Mouse (Mus musculus): ENCODE data around the gene Irs1. TPM values are rescaled to one million over a fixed set of nuclear protein-coding genes. Genes with fewer than 3 reads are reported as not detected.

The Irs1 gene
- polyA plus RNA-seq, 1 experiment from 2014 or later = 7.9 TPM

- 89% methylated on average over 5 of the region's 5 CpGs for WGBS
- no peak overlapping the region for H3K27ac ChIP-seq (ENCODE audit: low read length)
- H3K4me3 ChIP-seq (ENCODE audit: low read depth, low read length) = no peak overlapping the region
- H3K4me1 ChIP-seq (ENCODE audit: control insufficient read depth, insufficient read depth, low read length) = no peaks in the 10 kb centered on the region
- no peak for ATAC-seq
- H3K36me3 ChIP-seq (ENCODE audit: control insufficient read depth, insufficient read depth, low read length) = no peaks in the 10 kb centered on the region
- no peak overlapping the region for H3K9ac ChIP-seq (ENCODE audit: low read depth, low read length)
- no peak overlapping the region for H3K4me2 ChIP-seq (ENCODE audit: low read length)
- no peaks in the 10 kb centered on the region for H3K9me3 ChIP-seq (replicated peaks; ENCODE audit: control insufficient read depth, low read length, poor library complexity, severe bottlenecking)
- H3K27me3 ChIP-seq (ENCODE audit: control insufficient read depth, insufficient read depth, low read depth, low read length) = no peaks in the 10 kb centered on the region
These were observed 68.0 kb downstream of the Irs1 start for GRCm38 (mm10) chr1:82223042-82223795.

DNA sequence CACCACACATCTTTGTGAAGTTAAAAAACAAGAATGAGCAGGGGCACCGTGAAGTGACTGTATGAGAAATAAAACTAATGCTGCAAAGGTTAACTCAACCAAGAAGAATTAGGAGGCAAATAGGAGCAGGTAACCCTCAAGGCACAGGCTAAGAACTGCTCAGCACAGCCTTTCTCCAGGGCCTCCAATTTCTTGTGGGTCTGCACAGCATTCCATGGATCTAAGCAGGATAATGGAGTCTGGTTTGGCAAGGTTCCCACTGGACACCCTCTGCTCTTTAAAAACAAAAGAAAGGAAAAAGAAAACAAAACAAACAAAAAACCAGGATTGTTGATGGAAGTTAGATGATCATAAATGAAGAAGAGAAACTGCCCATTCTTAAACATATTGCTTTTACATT lies 69.8 kb downstream of the Irs1 start:
- H3K9ac ChIP-seq (ENCODE audit: low read depth, low read length) = no peak overlapping the region
- no peak overlapping the region for H3K4me3 ChIP-seq (ENCODE audit: low read depth, low read length)
- no peaks in the 10 kb centered on the region for H3K36me3 ChIP-seq (ENCODE audit: control insufficient read depth, insufficient read depth, low read length)
- H3K9me3 ChIP-seq (replicated peaks; ENCODE audit: control insufficient read depth, low read length, poor library complexity, severe bottlenecking) = no peaks in the 10 kb centered on the region
- no peak for ATAC-seq
- no peaks in the 10 kb centered on the region for H3K4me1 ChIP-seq (ENCODE audit: control insufficient read depth, insufficient read depth, low read length)
- 69% methylated on average over 1 of the region's 1 CpGs for WGBS
- H3K27me3 ChIP-seq (ENCODE audit: control insufficient read depth, insufficient read depth, low read depth, low read length) = no peaks in the 10 kb centered on the region
- no peak overlapping the region for H3K27ac ChIP-seq (ENCODE audit: low read length)
- H3K4me2 ChIP-seq (ENCODE audit: low read length) = no peak overlapping the region

GRCm38 (mm10) chr1:82220673-82221396 lies 70.4 kb downstream of the Irs1 start:
- no peak for ATAC-seq
- H3K9me3 ChIP-seq (replicated peaks; ENCODE audit: control insufficient read depth, low read length, poor library complexity, severe bottlenecking) = no peaks in the 10 kb centered on the region
- H3K4me2 ChIP-seq (ENCODE audit: low read length) = no peak overlapping the region
- 33% methylated on average over 12 of the region's 12 CpGs for WGBS
- no peak overlapping the region for H3K9ac ChIP-seq (ENCODE audit: low read depth, low read length)
- H3K27me3 ChIP-seq (ENCODE audit: control insufficient read depth, insufficient read depth, low read depth, low read length) = no peaks in the 10 kb centered on the region
- no peaks in the 10 kb centered on the region for H3K4me1 ChIP-seq (ENCODE audit: control insufficient read depth, insufficient read depth, low read length)
- no peaks in the 10 kb centered on the region for H3K36me3 ChIP-seq (ENCODE audit: control insufficient read depth, insufficient read depth, low read length)
- no peak overlapping the region for H3K27ac ChIP-seq (ENCODE audit: low read length)
- H3K4me3 ChIP-seq (ENCODE audit: low read depth, low read length) = no peak overlapping the region

- Histone ChIP-seq H3K9me3 (replicated peaks; ENCODE audit: control insufficient read depth, low read length, poor library complexity, severe bottlenecking) (no peaks in the 10 kb centered on the region), H3K36me3 (ENCODE audit: control insufficient read depth, insufficient read depth, low read length) (no peaks in the 10 kb centered on the region), H3K27ac (ENCODE audit: low read length) (no peak overlapping the region), H3K4me3 (ENCODE audit: low read depth, low read length) (no peak overlapping the region), H3K4me1 (ENCODE audit: control insufficient read depth, insufficient read depth, low read length) (no peaks in the 10 kb centered on the region), H3K27me3 (ENCODE audit: control insufficient read depth, insufficient read depth, low read depth, low read length) (no peaks in the 10 kb centered on the region), H3K9ac (ENCODE audit: low read depth, low read length) (no peak overlapping the region), H3K4me2 (ENCODE audit: low read length) (no peak overlapping the region)
- ATAC-seq = no peak
- WGBS = 91% methylated on average over 5 of the region's 5 CpGs
These were observed 83.7 kb downstream of the Irs1 start for GRCm38 (mm10) chr1:82207511-82207910.

- Histone ChIP-seq H3K4me1 (ENCODE audit: control insufficient read depth, insufficient read depth, low read length) (peaks cover 4% of the 10 kb centered on the region; the same call in 1 of the 2 replicates), H3K27me3 (ENCODE audit: control insufficient read depth, insufficient read depth, low read depth, low read length) (no peaks in the 10 kb centered on the region), H3K4me2 (ENCODE audit: low read length) (no peak overlapping the region), H3K9me3 (replicated peaks; ENCODE audit: control insufficient read depth, low read length, poor library complexity, severe bottlenecking) (no peaks in the 10 kb centered on the region), H3K9ac (ENCODE audit: low read depth, low read length) (no peak overlapping the region), H3K4me3 (ENCODE audit: low read depth, low read length) (no peak overlapping the region), H3K36me3 (ENCODE audit: control insufficient read depth, insufficient read depth, low read length) (no peaks in the 10 kb centered on the region), H3K27ac (ENCODE audit: low read length) (no peak overlapping the region)
- 92% methylated on average over 7 of the region's 7 CpGs for WGBS
- ATAC-seq = no peak
These were observed 90.6 kb downstream of the Irs1 start for GRCm38 (mm10) chr1:82200636-82201035.

GRCm38 (mm10) chr1:82199918-82200317 lies 91.3 kb downstream of the Irs1 start:
- Histone ChIP-seq H3K9ac (ENCODE audit: low read depth, low read length) (no peak overlapping the region), H3K36me3 (ENCODE audit: control insufficient read depth, insufficient read depth, low read length) (no peaks in the 10 kb centered on the region), H3K4me1 (ENCODE audit: control insufficient read depth, insufficient read depth, low read length) (peaks cover 4% of the 10 kb centered on the region; the same call in 1 of the 2 replicates), H3K27me3 (ENCODE audit: control insufficient read depth, insufficient read depth, low read depth, low read length) (no peaks in the 10 kb centered on the region), H3K4me3 (ENCODE audit: low read depth, low read length) (no peak overlapping the region), H3K27ac (ENCODE audit: low read length) (no peak overlapping the region), H3K4me2 (ENCODE audit: low read length) (no peak overlapping the region), H3K9me3 (replicated peaks; ENCODE audit: control insufficient read depth, low read length, poor library complexity, severe bottlenecking) (no peaks in the 10 kb centered on the region)
- 0 out of 2 replicates have a peak, but pooled peaks have one; percentile 45 for ATAC-seq
- 17% methylated on average over 1 of the region's 1 CpGs for WGBS

- Histone ChIP-seq H3K27me3 (ENCODE audit: control insufficient read depth, insufficient read depth, low read depth, low read length) (no peaks in the 10 kb centered on the region), H3K9ac (ENCODE audit: low read depth, low read length) (no peak overlapping the region), H3K9me3 (replicated peaks; ENCODE audit: control insufficient read depth, low read length, poor library complexity, severe bottlenecking) (no peaks in the 10 kb centered on the region), H3K4me1 (ENCODE audit: control insufficient read depth, insufficient read depth, low read length) (no peaks in the 10 kb centered on the region), H3K4me2 (ENCODE audit: low read length) (no peak overlapping the region), H3K36me3 (ENCODE audit: control insufficient read depth, insufficient read depth, low read length) (no peaks in the 10 kb centered on the region), H3K27ac (ENCODE audit: low read length) (no peak overlapping the region), H3K4me3 (ENCODE audit: low read depth, low read length) (no peak overlapping the region)
- WGBS = 10% methylated on average over 3 of the region's 3 CpGs
- ATAC-seq = no peak
These were observed 99.6 kb downstream of the Irs1 start for GRCm38 (mm10) chr1:82191579-82191978.

DNA sequence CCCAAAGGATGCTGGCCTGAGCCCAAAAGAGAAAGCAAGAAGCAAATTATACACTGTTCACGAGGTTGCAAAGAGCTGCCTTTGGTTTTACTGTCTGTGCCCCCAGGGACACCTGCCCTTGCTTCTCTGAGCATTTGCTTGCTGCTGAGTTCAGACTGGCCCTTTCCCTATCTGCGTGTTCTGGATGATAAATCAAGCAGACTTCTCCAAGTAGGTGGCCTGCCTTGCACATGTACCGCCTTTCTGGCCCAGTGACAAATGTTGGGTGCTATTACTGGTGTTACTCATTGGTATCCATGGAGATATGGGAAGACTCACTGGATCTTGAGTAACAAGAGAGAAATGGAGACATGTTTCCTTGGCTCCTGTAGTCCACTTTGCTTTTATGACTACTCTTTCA lies 101.7 kb downstream of the Irs1 start:
- Histone ChIP-seq H3K9ac (ENCODE audit: low read depth, low read length) (no peak overlapping the region), H3K36me3 (ENCODE audit: control insufficient read depth, insufficient read depth, low read length) (no peaks in the 10 kb centered on the region), H3K27ac (ENCODE audit: low read length) (no peak overlapping the region), H3K4me3 (ENCODE audit: low read depth, low read length) (no peak overlapping the region), H3K9me3 (replicated peaks; ENCODE audit: control insufficient read depth, low read length, poor library complexity, severe bottlenecking) (no peaks in the 10 kb centered on the region), H3K27me3 (ENCODE audit: control insufficient read depth, insufficient read depth, low read depth, low read length) (no peaks in the 10 kb centered on the region), H3K4me1 (ENCODE audit: control insufficient read depth, insufficient read depth, low read length) (no peaks in the 10 kb centered on the region), H3K4me2 (ENCODE audit: low read length) (no peak overlapping the region)
- WGBS = 63% methylated on average over 3 of the region's 3 CpGs
- ATAC-seq = no peak

DNA sequence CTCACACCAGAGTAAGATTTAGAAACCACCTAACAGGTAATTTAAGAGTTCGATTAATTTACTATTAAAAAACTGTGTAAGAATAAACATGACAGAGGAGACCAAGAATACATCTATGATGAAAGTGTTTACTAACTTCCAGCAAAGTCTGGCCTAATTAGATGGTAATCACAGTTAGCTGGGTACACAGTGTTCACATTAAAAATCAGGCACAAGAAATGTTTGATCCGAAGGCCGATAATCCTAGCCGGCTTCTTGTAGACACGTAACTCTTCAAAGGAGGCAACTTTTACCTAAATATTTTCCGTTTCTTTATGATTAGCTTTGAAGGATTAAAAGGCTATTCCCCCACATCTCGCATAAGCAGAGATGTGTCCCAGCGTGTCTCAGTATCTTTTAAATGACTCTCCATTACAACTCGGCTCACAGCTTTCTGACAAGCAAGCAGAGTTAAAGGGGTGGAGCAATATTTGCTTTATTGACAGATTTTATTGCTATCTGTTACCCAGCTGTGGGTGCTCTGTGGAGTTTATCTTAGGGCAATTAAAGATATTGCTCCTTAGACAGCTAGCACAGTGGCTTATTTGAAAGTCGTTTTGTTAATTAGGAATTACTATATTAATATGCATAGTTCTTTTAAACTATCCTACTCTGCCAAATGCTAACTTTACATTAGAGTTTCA lies 102.5 kb downstream of the Irs1 start:
- Histone ChIP-seq H3K9ac (ENCODE audit: low read depth, low read length) (no peak overlapping the region), H3K9me3 (replicated peaks; ENCODE audit: control insufficient read depth, low read length, poor library complexity, severe bottlenecking) (no peaks in the 10 kb centered on the region), H3K4me2 (ENCODE audit: low read length) (no peak overlapping the region), H3K4me3 (ENCODE audit: low read depth, low read length) (no peak overlapping the region), H3K27ac (ENCODE audit: low read length) (no peak overlapping the region), H3K27me3 (ENCODE audit: control insufficient read depth, insufficient read depth, low read depth, low read length) (no peaks in the 10 kb centered on the region), H3K36me3 (ENCODE audit: control insufficient read depth, insufficient read depth, low read length) (no peaks in the 10 kb centered on the region), H3K4me1 (ENCODE audit: control insufficient read depth, insufficient read depth, low read length) (no peaks in the 10 kb centered on the region)
- WGBS = 81% methylated on average over 10 of the region's 10 CpGs
- ATAC-seq = no peak

All from midbrain, embryonic 16.5 days (tissue).